Mouse (Mus musculus) lung, postnatal 0 days (tissue): ENCODE measurements at regions not wholly inside any gene's neighbourhood (a gene's known extent, or its start where the extent isn't known, plus 50 kb on each side); places are given as distances from the start of the nearest gene placed in this dataset.

ENCODE experiments used
- ATAC-seq: fragments of 200-750 bp; cut with Nextera tagmentation; 2 replicates; pipeline ENCODE4 v1.8.0; 2017; ENCODE audit warnings: moderate library complexity
- DNase-seq: peaks from one replicate; pipeline ENCODE4 v3.0.0-alpha.2; 2016; ENCODE audit warnings: low spot score
- H3K27ac ChIP-seq: fragments of 300-500 bp; sonication (generic); 2 replicates; pipeline ENCODE4 v1.5.1; 2014; ENCODE audit warnings: antibody characterized with exemption, mild to moderate bottlenecking, low read length, mixed read lengths
- H3K27me3 ChIP-seq: fragments of 300-500 bp; sonication (generic); replicated peaks from 2 replicates; pipeline ENCODE4 v1.6.1; 2014; ENCODE audit warnings: low read length, mixed read lengths; ENCODE audit not compliant: insufficient read depth
- H3K36me3 ChIP-seq: fragments of 300-500 bp; sonication (generic); 2 replicates; pipeline ENCODE4 v1.6.1; 2014; ENCODE audit warnings: low read length, mixed read lengths; ENCODE audit not compliant: insufficient read depth
- H3K4me1 ChIP-seq: fragments of 300-500 bp; sonication (generic); 2 replicates; pipeline ENCODE4 v1.6.1; 2014; ENCODE audit warnings: antibody characterized with exemption, low read depth, low read length, mixed read lengths; ENCODE audit not compliant: insufficient read depth
- H3K4me2 ChIP-seq: fragments of 300-500 bp; sonication (generic); replicated peaks from 2 replicates; pipeline ENCODE4 v1.6.1; 2014; ENCODE audit warnings: low read depth, mild to moderate bottlenecking, low read length, moderate library complexity, mixed read lengths
- H3K4me3 ChIP-seq: fragments of 300-500 bp; sonication (generic); 2 replicates; pipeline ENCODE4 v1.5.1; 2014; ENCODE audit warnings: low read depth, low read length
- H3K9ac ChIP-seq: fragments of 300-500 bp; sonication (generic); replicated peaks from 2 replicates; pipeline ENCODE4 v1.6.1; 2014; ENCODE audit warnings: low read depth, mild to moderate bottlenecking
- H3K9me3 ChIP-seq: fragments of 300-500 bp; sonication (generic); 2 replicates; pipeline ENCODE4 v1.6.1; 2016; ENCODE audit warnings: low read length, mixed read lengths
- CTCF ChIP-seq: IDR thresholded peaks from 2 replicates; pipeline ENCODE4 v1.5.1; 2016; ENCODE audit warnings: antibody characterized with exemption, mild to moderate bottlenecking
- EP300 ChIP-seq: IDR thresholded peaks from 2 replicates; pipeline ENCODE4 v1.6.1; 2016; ENCODE audit warnings: antibody characterized with exemption, mild to moderate bottlenecking, control low read depth
- WGBS: fragments of 180-500 bp; shearing (Covaris S2); extraction: QIAGEN DNeasy Blood & Tissue Kit; methylation state at CpG from one replicate; pipeline ENCODE4 v1.1.7; 2014; 5-methylcytosine and 5-hydroxymethylcytosine counted together

- Histone ChIP-seq H3K4me2 (no peak overlapping the region), H3K4me1 (no peaks in the 10 kb centered on the region), H3K4me3 (no peak overlapping the region), H3K9ac (no peak overlapping the region), H3K9me3 (no peaks in the 10 kb centered on the region), H3K36me3 (no peaks in the 10 kb centered on the region), H3K27ac (no peak overlapping the region), H3K27me3 (no peaks in the 10 kb centered on the region)
- TF ChIP-seq EP300 = no peak
- ATAC-seq (no peak), DNase-seq (no peak)
- 65% methylated on average over 3 of the region's 3 CpGs for WGBS
Measured at GRCm38 (mm10) chrX:166641256-166641655, 55.7 kb upstream of the Egfl6 start.

GRCm38 (mm10) chrX:166640258-166640657 lies 54.7 kb upstream of the Egfl6 start:
- H3K4me2 ChIP-seq = no peak overlapping the region
- DNase-seq = no peak
- H3K9ac ChIP-seq = no peak overlapping the region
- no peak for ATAC-seq
- TF ChIP-seq EP300 (no peak), CTCF (no peak)
- H3K9me3 ChIP-seq = no peaks in the 10 kb centered on the region
- no peaks in the 10 kb centered on the region for H3K27me3 ChIP-seq
- no peaks in the 10 kb centered on the region for H3K4me1 ChIP-seq
- WGBS = 95% methylated on average over 1 of the region's 1 CpGs
- H3K27ac ChIP-seq = no peak overlapping the region
- no peak overlapping the region for H3K4me3 ChIP-seq
- H3K36me3 ChIP-seq = no peaks in the 10 kb centered on the region
